Mouse (Mus musculus) erythroblast, embryonic 14.5 days (primary cell): ENCODE results near the gene Itgad. TPM values are rescaled to one million over a fixed set of nuclear protein-coding genes. Genes with fewer than 3 reads are reported as not detected.

ENCODE experiments used
- H3K27me3 ChIP-seq: 2 replicates; pipeline ENCODE4 v1.6.1; 2012; ENCODE audit warnings: inconsistent platforms; ENCODE audit not compliant: control insufficient read depth
- H3K36me3 ChIP-seq: 2 replicates; pipeline ENCODE4 v1.6.1; 2012; ENCODE audit warnings: mild to moderate bottlenecking, inconsistent platforms; ENCODE audit not compliant: control insufficient read depth
- H3K4me1 ChIP-seq: 2 replicates; pipeline ENCODE4 v1.6.1; 2012; ENCODE audit warnings: inconsistent platforms; ENCODE audit not compliant: control insufficient read depth
- H3K4me3 ChIP-seq: replicated peaks from 2 replicates; pipeline ENCODE3; 2012; ENCODE audit warnings: moderate library complexity, mild to moderate bottlenecking, inconsistent platforms
- H3K9me3 ChIP-seq: 2 replicates; pipeline ENCODE4 v1.6.1; 2012; ENCODE audit warnings: low read length, inconsistent platforms, mixed read lengths; ENCODE audit not compliant: control insufficient read depth
- GATA1 ChIP-seq: IDR thresholded peaks from 2 replicates; pipeline ENCODE4 v1.6.1; 2012; ENCODE audit warnings: low read length, inconsistent platforms, mixed read lengths
- TAL1 ChIP-seq: IDR thresholded peaks from 3 replicates; pipeline ENCODE4 v1.6.1; 2012; ENCODE audit warnings: low read length, inconsistent platforms, mixed read lengths
- polyA plus RNA-seq: library from polyadenylated mRNA; stranded (reverse); fragments of >175 nt; gene quantifications from 2 replicates; pipeline ENCODE4 v1.2.3, GENCODE M21; 2012

Itgad gene
- polyA plus RNA-seq, 1 experiment: not detected

GRCm38 (mm10) chr7:128237927-128238778, 84.0 kb downstream of the Itgad start, which contains the start of gene 9130023H24Rik:
TSS of gene 9130023H24Rik (minus strand) at chr7:128238031.
- H3K9me3 ChIP-seq: no peaks in the 10 kb centered on the region
- peak within 1 kb of the TSS; percentile 81 for H3K4me3 ChIP-seq
- H3K4me1 ChIP-seq: peaks cover 45% of the 10 kb centered on the region
- TF ChIP-seq GATA1: no peak
- no peak for TF ChIP-seq TAL1
- H3K36me3 ChIP-seq: peaks cover 47% of the 10 kb centered on the region
- H3K27me3 ChIP-seq: no peaks in the 10 kb centered on the region

DNA sequence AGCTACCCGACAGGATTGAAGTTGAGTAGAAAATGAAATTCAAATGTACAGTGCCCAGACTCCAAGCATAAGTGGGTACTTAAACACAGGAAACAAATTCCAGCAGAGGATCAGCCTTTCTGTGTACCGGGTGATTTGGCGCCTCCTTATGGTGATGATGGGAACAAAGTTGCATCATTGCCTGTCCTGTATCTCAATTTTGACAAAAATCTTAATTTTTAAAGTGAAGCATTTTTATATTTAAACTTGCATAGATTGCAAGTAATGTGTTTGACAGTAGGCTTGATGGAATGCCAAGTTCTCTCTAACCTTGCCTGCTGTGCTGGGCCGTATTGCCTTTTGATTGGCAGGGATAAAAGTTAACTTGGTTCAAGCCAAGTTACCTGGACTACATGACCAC, 84.8 kb downstream of the Itgad start:
- H3K9me3 ChIP-seq: no peaks in the 10 kb centered on the region
- H3K4me3 ChIP-seq: peak overlapping the region; percentile 81
- peaks cover 45% of the 10 kb centered on the region for H3K4me1 ChIP-seq
- TF ChIP-seq GATA1 (no peak), TAL1 (no peak)
- peaks cover 52% of the 10 kb centered on the region for H3K36me3 ChIP-seq
- no peaks in the 10 kb centered on the region for H3K27me3 ChIP-seq

GRCm38 (mm10) chr7:128240131-128240784, 86.1 kb downstream of the Itgad start:
- Histone ChIP-seq H3K36me3 (peaks cover 65% of the 10 kb centered on the region), H3K9me3 (no peaks in the 10 kb centered on the region), H3K4me1 (peaks cover 45% of the 10 kb centered on the region), H3K4me3 (no peak overlapping the region), H3K27me3 (no peaks in the 10 kb centered on the region)
- TF ChIP-seq TAL1: no peak
- no peak for TF ChIP-seq GATA1

DNA sequence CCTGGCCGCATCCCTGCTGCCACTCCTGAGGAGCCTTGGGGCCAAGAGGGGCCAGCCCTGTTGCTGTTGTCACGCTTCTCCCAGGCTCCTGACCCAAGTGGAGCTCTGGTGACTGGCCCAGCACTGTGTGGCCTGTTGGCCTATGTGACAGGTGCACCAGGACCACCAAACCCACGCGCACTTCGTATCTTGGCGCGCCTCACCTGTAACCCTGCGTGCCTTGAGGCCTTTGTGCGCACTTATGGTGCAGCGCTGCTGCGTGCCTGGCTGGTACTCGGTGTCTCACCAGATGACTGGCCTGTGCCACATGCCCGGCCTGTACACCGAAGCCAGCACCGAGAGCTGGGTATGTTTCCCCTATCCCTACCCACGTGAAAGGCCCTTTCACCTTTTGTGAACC, 88.2 kb downstream of the Itgad start:
- H3K27me3 ChIP-seq: peaks cover 4% of the 10 kb centered on the region
- TF ChIP-seq GATA1 (no peak), TAL1 (no peak)
- peaks cover 60% of the 10 kb centered on the region for H3K36me3 ChIP-seq
- no peak overlapping the region for H3K4me3 ChIP-seq
- H3K9me3 ChIP-seq: no peaks in the 10 kb centered on the region
- peaks cover 55% of the 10 kb centered on the region for H3K4me1 ChIP-seq

DNA sequence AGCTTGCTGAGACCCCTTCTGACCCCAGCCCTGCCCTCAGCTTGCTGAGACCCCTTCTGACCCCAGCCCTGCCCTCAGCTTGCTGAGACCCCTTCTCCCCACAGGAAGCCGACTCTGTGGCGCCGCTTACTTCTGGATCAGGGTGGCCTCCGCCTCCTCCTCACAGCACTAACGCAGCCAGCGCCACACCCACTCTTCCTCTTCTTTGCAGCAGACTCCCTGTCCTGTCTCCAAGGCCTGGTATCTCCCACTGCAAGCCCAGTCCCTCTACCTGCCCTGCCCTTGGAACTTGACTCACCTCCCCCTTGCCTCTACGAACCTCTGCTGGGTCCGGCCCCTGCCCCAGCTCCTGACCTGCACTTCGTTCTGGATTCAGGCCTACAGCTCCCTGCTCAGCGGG, 89.7 kb downstream of the Itgad start:
- H3K36me3 ChIP-seq: peaks cover 60% of the 10 kb centered on the region
- peaks cover 63% of the 10 kb centered on the region for H3K4me1 ChIP-seq
- no peak for TF ChIP-seq TAL1
- TF ChIP-seq GATA1: no peak

GRCm38 (mm10) chr7:128244410-128245025, 90.3 kb downstream of the Itgad start:
- no peak for TF ChIP-seq GATA1
- TF ChIP-seq TAL1: no peak
- peaks cover 62% of the 10 kb centered on the region for H3K4me1 ChIP-seq
- peaks cover 62% of the 10 kb centered on the region for H3K36me3 ChIP-seq

More for the DNA sequence above, 89.7 kb downstream of the Itgad start:
- Histone ChIP-seq H3K9me3 (no peaks in the 10 kb centered on the region), H3K27me3 (peaks cover 4% of the 10 kb centered on the region), H3K4me3 (no peak overlapping the region)

GRCm38 (mm10) chr7:128245547-128245946, 91.4 kb downstream of the Itgad start:
- TF ChIP-seq GATA1: no peak
- no peak for TF ChIP-seq TAL1
- H3K27me3 ChIP-seq: peaks cover 9% of the 10 kb centered on the region
- no peaks in the 10 kb centered on the region for H3K9me3 ChIP-seq
- H3K36me3 ChIP-seq: peaks cover 52% of the 10 kb centered on the region
- H3K4me1 ChIP-seq: peaks cover 58% of the 10 kb centered on the region
- H3K4me3 ChIP-seq: no peak overlapping the region

More at GRCm38 (mm10) chr7:128244410-128245025, 90.3 kb downstream of the Itgad start:
- Histone ChIP-seq H3K4me3 (no peak overlapping the region), H3K27me3 (peaks cover 5% of the 10 kb centered on the region), H3K9me3 (no peaks in the 10 kb centered on the region)

- Histone ChIP-seq H3K36me3 (peaks cover 40% of the 10 kb centered on the region), H3K4me1 (peaks cover 48% of the 10 kb centered on the region), H3K9me3 (no peaks in the 10 kb centered on the region), H3K27me3 (peaks cover 18% of the 10 kb centered on the region), H3K4me3 (peak within 1 kb of the TSS; percentile 66)
- TF ChIP-seq GATA1 (no peak), TAL1 (no peak)
Measured at GRCm38 (mm10) chr7:128246496-128247391, 92.6 kb downstream of the Itgad start, which contains the start of gene Tgfb1i1. TSS of gene Tgfb1i1 (plus strand) at chr7:128246812.

- TF ChIP-seq TAL1: no peak
- TF ChIP-seq GATA1: no peak
- Histone ChIP-seq H3K36me3 (peaks cover 33% of the 10 kb centered on the region), H3K9me3 (no peaks in the 10 kb centered on the region), H3K27me3 (peaks cover 25% of the 10 kb centered on the region), H3K4me3 (peak overlapping the region; percentile 66), H3K4me1 (peaks cover 49% of the 10 kb centered on the region)
Measured at GRCm38 (mm10) chr7:128247443-128247842, 93.3 kb downstream of the Itgad start.
